Mouse (Mus musculus): ENCODE data around the gene Rpl7l1. TPM values are rescaled to one million over a fixed set of nuclear protein-coding genes. Genes with fewer than 3 reads are reported as not detected.

The Rpl7l1 gene
- polyA plus RNA-seq, 1 experiment from 2014 or later, result 164 TPM

- Histone ChIP-seq H3K4me2 (replicated peaks; ENCODE audit: low read depth, low read length) (no peak overlapping the region), H3K36me3 (ENCODE audit: control insufficient read depth, insufficient read depth, low read length) (peaks cover 34% of the 10 kb centered on the region; the same call in 1 of the 2 replicates), H3K4me1 (ENCODE audit: control insufficient read depth, insufficient read depth, low read length) (no peaks in the 10 kb centered on the region), H3K27ac (ENCODE audit: low read depth, low read length) (no peak overlapping the region), H3K4me3 (ENCODE audit: low read length) (no peak overlapping the region), H3K9ac (ENCODE audit: low read depth, low read length) (no peak overlapping the region), H3K9me3 (ENCODE audit: control insufficient read depth, low read length) (no peaks in the 10 kb centered on the region), H3K27me3 (ENCODE audit: control insufficient read depth, insufficient read depth, low read length) (peaks cover 9% of the 10 kb centered on the region)
- ATAC-seq (ENCODE audit: low FRiP score, low TSS enrichment), result no peak
- 33% methylated on average over 9 of the region's 9 CpGs for WGBS
Observed at GRCm38 (mm10) chr17:46725273-46725672, 57.2 kb downstream of the Rpl7l1 start.

GRCm38 (mm10) chr17:46724477-46725084, 57.9 kb downstream of the Rpl7l1 start:
- Histone ChIP-seq H3K4me3 (ENCODE audit: low read length) (no peak overlapping the region), H3K27me3 (ENCODE audit: control insufficient read depth, insufficient read depth, low read length) (peaks cover 9% of the 10 kb centered on the region), H3K4me2 (replicated peaks; ENCODE audit: low read depth, low read length) (no peak overlapping the region), H3K9ac (ENCODE audit: low read depth, low read length) (no peak overlapping the region), H3K4me1 (ENCODE audit: control insufficient read depth, insufficient read depth, low read length) (no peaks in the 10 kb centered on the region), H3K27ac (ENCODE audit: low read depth, low read length) (no peak overlapping the region), H3K36me3 (ENCODE audit: control insufficient read depth, insufficient read depth, low read length) (peaks cover 34% of the 10 kb centered on the region; the same call in 1 of the 2 replicates), H3K9me3 (ENCODE audit: control insufficient read depth, low read length) (no peaks in the 10 kb centered on the region)
- no peak for ATAC-seq (ENCODE audit: low FRiP score, low TSS enrichment)
- WGBS, result 81% methylated on average over 14 of the region's 20 CpGs

Other genes starting within 250 kb of the Rpl7l1 start
- gene Cul9, start 236.3 kb downstream of the Rpl7l1 start, polyA plus RNA-seq (2014; fragmentation: Nextera tagmentation; extraction: Ambion mirVana), result 3.0 and 4.8 TPM in 2 replicates
- gene Srf, start 226.5 kb downstream of the Rpl7l1 start, polyA plus RNA-seq (2014; fragmentation: Nextera tagmentation; extraction: Ambion mirVana), result 10.3 and 12.8 TPM in 2 replicates
- gene Ptk7, start 153.2 kb downstream of the Rpl7l1 start, polyA plus RNA-seq (2014; fragmentation: Nextera tagmentation; extraction: Ambion mirVana), result 58.5 and 64.1 TPM in 2 replicates
- gene Klc4, start 136.7 kb downstream of the Rpl7l1 start, polyA plus RNA-seq (2014; fragmentation: Nextera tagmentation; extraction: Ambion mirVana), result 22.0 and 31.5 TPM in 2 replicates
- gene Mrpl2, start 136.4 kb downstream of the Rpl7l1 start, polyA plus RNA-seq (2014; fragmentation: Nextera tagmentation; extraction: Ambion mirVana), result 121 and 141 TPM in 2 replicates
- 40.7 and 42.6 TPM in 2 replicates for gene Cul7, start 132.3 kb downstream of the Rpl7l1 start, polyA plus RNA-seq (2014; fragmentation: Nextera tagmentation; extraction: Ambion mirVana)
- gene Rrp36, start 108.3 kb downstream of the Rpl7l1 start, polyA plus RNA-seq (2014; fragmentation: Nextera tagmentation; extraction: Ambion mirVana), result 54.0 and 66.5 TPM in 2 replicates
- 148 and 174 TPM in 2 replicates for gene Mea1, start 103.9 kb downstream of the Rpl7l1 start, polyA plus RNA-seq (2014; fragmentation: Nextera tagmentation; extraction: Ambion mirVana)
- 91.0 and 110 TPM in 2 replicates for gene Klhdc3, start 101.8 kb downstream of the Rpl7l1 start, polyA plus RNA-seq (2014; fragmentation: Nextera tagmentation; extraction: Ambion mirVana)
- gene Ppp2r5d, start 77.6 kb downstream of the Rpl7l1 start, polyA plus RNA-seq (2014; fragmentation: Nextera tagmentation; extraction: Ambion mirVana), result 61.1 and 99.9 TPM in 2 replicates
- gene Pex6, start 71.2 kb downstream of the Rpl7l1 start, polyA plus RNA-seq (2014; fragmentation: Nextera tagmentation; extraction: Ambion mirVana), result 20.5 and 21.0 TPM in 2 replicates
- gene Gnmt, start 53.5 kb downstream of the Rpl7l1 start, polyA plus RNA-seq (2014; fragmentation: Nextera tagmentation; extraction: Ambion mirVana), result 0.43 and 1.0 TPM in 2 replicates
- 61.7 and 71.5 TPM in 2 replicates for gene Cnpy3, start 30.5 kb downstream of the Rpl7l1 start, polyA plus RNA-seq (2014; fragmentation: Nextera tagmentation; extraction: Ambion mirVana)
- gene Ptcra, start 19.0 kb downstream of the Rpl7l1 start, polyA plus RNA-seq (2014; fragmentation: Nextera tagmentation; extraction: Ambion mirVana), result 0.38 and 0.56 TPM in 2 replicates
- gene 2310039H08Rik, start 10.0 kb downstream of the Rpl7l1 start, polyA plus RNA-seq (2014; fragmentation: Nextera tagmentation; extraction: Ambion mirVana), result 73.6 and 92.5 TPM in 2 replicates
- gene Bicral, start 75.8 kb upstream of the Rpl7l1 start, polyA plus RNA-seq (2014; fragmentation: Nextera tagmentation; extraction: Ambion mirVana), result 2.6 and 5.2 TPM in 2 replicates
- 71.0 and 82.1 TPM in 2 replicates for gene Tbcc, start 108.0 kb upstream of the Rpl7l1 start, polyA plus RNA-seq (2014; fragmentation: Nextera tagmentation; extraction: Ambion mirVana)
- gene Prph2, start 127.8 kb upstream of the Rpl7l1 start, polyA plus RNA-seq (2014; fragmentation: Nextera tagmentation; extraction: Ambion mirVana), result 0.18 and 0.26 TPM in 2 replicates
- 18.9 and 30.4 TPM in 2 replicates for gene Ubr2, start 227.9 kb upstream of the Rpl7l1 start, polyA plus RNA-seq (2014; fragmentation: Nextera tagmentation; extraction: Ambion mirVana)

All from kidney, embryonic 14.5 days (tissue).